Mouse (Mus musculus): Measurements from ENCODE around the gene Cd33. TPM values are rescaled to one million over a fixed set of nuclear protein-coding genes. Genes with fewer than 3 reads are reported as not detected.

Gene Cd33
- total RNA-seq (2014; rRNA removed) (1.4 and 2.0 TPM in 2 replicates), polyA plus RNA-seq (2015; fragmentation: Nextera tagmentation; extraction: Ambion mirVana) (1.8 and 2.0 TPM in 2 replicates)

GRCm38 (mm10) chr7:43544225-43544977, at the start of gene Cd33:
Cd33 (minus strand) TSS chr7:43544428.
- Histone ChIP-seq H3K4me3 (ENCODE audit: low read length) (no peak within 1 kb of the TSS), H3K27ac (no peak within 1 kb of the TSS), H3K27me3 (ENCODE audit: insufficient read depth, low read length) (no peaks in the 10 kb centered on the region), H3K4me2 (ENCODE audit: low read depth, low read length) (no peak within 1 kb of the TSS), H3K4me1 (ENCODE audit: insufficient read depth, low read length) (no peaks in the 10 kb centered on the region), H3K9me3 (ENCODE audit: low read length) (no peaks in the 10 kb centered on the region), H3K36me3 (ENCODE audit: insufficient read depth, low read length) (no peaks in the 10 kb centered on the region), H3K9ac (replicated peaks; ENCODE audit: low read length) (no peak within 1 kb of the TSS)
- no peak for TF ChIP-seq CTCF (IDR thresholded peaks at IDR 0.05; ENCODE audit: low read depth)
- ATAC-seq = no peak
- DNase-seq (ENCODE audit: low spot score) = no peak
- 76% methylated on average over 7 of the region's 7 CpGs for WGBS

GRCm38 (mm10) chr7:43584790-43585189, 40.6 kb upstream of the Cd33 start:
- Histone ChIP-seq H3K9ac (replicated peaks; ENCODE audit: low read length) (no peak overlapping the region), H3K27ac (no peak overlapping the region), H3K27me3 (ENCODE audit: insufficient read depth, low read length) (no peaks in the 10 kb centered on the region), H3K4me2 (ENCODE audit: low read depth, low read length) (no peak overlapping the region), H3K36me3 (ENCODE audit: insufficient read depth, low read length) (peaks cover 39% of the 10 kb centered on the region), H3K4me1 (ENCODE audit: insufficient read depth, low read length) (peaks cover 14% of the 10 kb centered on the region), H3K9me3 (ENCODE audit: low read length) (no peaks in the 10 kb centered on the region), H3K4me3 (ENCODE audit: low read length) (no peak overlapping the region)
- peak; percentile 19; the same call in 1 of the 2 replicates for TF ChIP-seq CTCF (IDR thresholded peaks at IDR 0.05; ENCODE audit: low read depth)
- DNase-seq (ENCODE audit: low spot score) = no peak
- whole genome bisulfite sequencing = 89% methylated on average over 5 of the region's 5 CpGs
- no peak for ATAC-seq

DNA sequence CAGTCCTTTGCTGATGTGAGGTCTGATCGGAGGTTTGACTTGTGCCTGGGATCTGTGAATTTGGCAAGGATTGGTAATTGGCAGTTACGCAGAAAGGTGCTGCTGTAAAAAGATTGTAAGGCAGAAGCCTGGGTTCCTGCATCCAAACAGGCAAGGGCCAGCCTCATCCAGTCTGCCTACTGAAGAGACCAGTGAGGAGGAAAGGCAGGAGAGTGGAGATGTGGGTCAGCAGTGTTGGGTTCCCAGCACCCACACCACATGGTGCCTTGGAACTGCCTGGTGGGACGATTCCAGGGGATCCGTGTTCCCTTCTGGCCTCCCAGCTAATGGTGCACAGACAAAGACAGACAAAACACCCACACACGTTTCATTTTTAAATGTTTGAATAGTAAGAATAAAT, 36.3 kb upstream of the Cd33 start:
- no peak for ATAC-seq
- Histone ChIP-seq H3K4me1 (ENCODE audit: insufficient read depth, low read length) (peaks cover 14% of the 10 kb centered on the region), H3K4me2 (ENCODE audit: low read depth, low read length) (peak overlapping the region; percentile 81), H3K9me3 (ENCODE audit: low read length) (no peaks in the 10 kb centered on the region), H3K27ac (peak overlapping the region; percentile 95), H3K27me3 (ENCODE audit: insufficient read depth, low read length) (no peaks in the 10 kb centered on the region), H3K4me3 (ENCODE audit: low read length) (peak overlapping the region; percentile 69), H3K36me3 (ENCODE audit: insufficient read depth, low read length) (peaks cover 14% of the 10 kb centered on the region), H3K9ac (replicated peaks; ENCODE audit: low read length) (peak overlapping the region; percentile 74)
- 53% methylated on average over 5 of the region's 5 CpGs for WGBS
- no peak for TF ChIP-seq CTCF (IDR thresholded peaks at IDR 0.05; ENCODE audit: low read depth)
- DNase-seq (ENCODE audit: low spot score) = no peak

DNA sequence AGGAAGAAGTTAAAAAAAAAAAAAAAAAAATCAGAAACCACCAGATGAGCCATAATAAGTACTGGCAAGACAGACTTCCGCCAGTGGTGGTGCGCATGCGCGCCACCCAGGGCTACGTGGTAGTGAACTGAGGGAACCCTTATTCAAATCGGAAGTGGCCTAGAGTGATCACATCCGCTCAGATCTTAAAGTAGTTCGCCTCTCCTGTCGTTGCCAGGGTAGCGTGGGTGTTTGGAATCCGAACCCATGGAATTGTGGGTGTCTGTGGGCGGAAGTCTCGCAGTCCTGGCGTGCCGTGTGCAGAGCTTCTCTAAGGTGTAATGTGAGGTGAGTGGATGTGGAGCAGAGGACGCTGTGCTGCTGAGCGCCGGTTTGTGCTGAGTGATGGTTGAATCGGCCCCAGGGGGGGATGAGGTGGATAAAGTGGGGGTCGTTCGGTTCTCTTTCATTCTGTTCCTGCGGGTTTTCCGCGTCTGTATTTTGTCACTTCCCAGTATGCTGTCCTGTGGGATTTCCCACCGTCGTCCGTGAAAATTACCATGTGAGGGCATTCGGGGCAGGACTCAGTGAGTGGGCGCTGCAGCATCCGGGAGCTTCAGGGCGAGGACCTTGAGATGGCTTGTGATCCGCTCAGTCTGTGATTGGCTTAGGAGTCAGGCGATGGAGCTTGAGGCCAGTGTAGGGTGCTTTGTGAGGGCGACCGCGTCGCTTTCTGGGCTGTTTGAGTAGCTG, 35.4 kb upstream of the Cd33 start, which contains the start of gene Zfp719:
Zfp719 (plus strand) TSS at position 171 of the 732 bp plus-strand sequence.
- WGBS = under 1% methylated on average over 37 of the region's 37 CpGs
- ATAC-seq = peak; percentile 97
- TF ChIP-seq CTCF (IDR thresholded peaks at IDR 0.05; ENCODE audit: low read depth) = no peak; the same call in 1 of the 2 replicates

DNA sequence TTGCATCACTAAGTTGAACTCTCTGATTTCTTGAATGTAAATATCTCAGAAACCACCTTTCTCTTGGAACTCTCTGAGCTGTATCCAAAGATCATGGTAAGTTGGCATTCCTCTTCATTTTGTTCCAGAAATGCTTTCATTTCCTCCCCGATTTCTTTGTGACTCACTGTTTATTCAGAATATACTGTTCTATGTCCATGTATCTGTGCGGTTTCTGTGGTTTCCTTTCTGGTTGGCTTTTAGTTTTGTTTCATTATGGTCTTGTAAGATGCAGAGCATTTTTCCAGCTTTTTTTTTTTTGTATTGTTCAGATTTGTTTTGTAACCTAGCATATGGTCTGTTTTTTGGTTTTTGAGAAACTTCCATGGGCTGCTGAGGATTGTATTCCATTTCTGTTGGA, 27.0 kb upstream of the Cd33 start:
- no peak for TF ChIP-seq CTCF (IDR thresholded peaks at IDR 0.05; ENCODE audit: low read depth)
- ATAC-seq = no peak
- no peak for DNase-seq (ENCODE audit: low spot score)
- H3K4me3 ChIP-seq (ENCODE audit: low read length) = no peak overlapping the region
- H3K27ac ChIP-seq = no peak overlapping the region
- peaks cover 61% of the 10 kb centered on the region for H3K36me3 ChIP-seq (ENCODE audit: insufficient read depth, low read length)
- no peak overlapping the region for H3K9ac ChIP-seq (replicated peaks; ENCODE audit: low read length)
- no peaks in the 10 kb centered on the region for H3K27me3 ChIP-seq (ENCODE audit: insufficient read depth, low read length)
- H3K4me2 ChIP-seq (ENCODE audit: low read depth, low read length) = no peak overlapping the region
- no peaks in the 10 kb centered on the region for H3K9me3 ChIP-seq (ENCODE audit: low read length)
- 99% methylated on average over 2 of the region's 2 CpGs for WGBS
- no peaks in the 10 kb centered on the region for H3K4me1 ChIP-seq (ENCODE audit: insufficient read depth, low read length)

More for the DNA sequence above, 35.4 kb upstream of the Cd33 start, which contains the start of gene Zfp719:
- Histone ChIP-seq H3K4me3 (ENCODE audit: low read length) (peak within 1 kb of the TSS; percentile 69), H3K4me1 (ENCODE audit: insufficient read depth, low read length) (peaks cover 14% of the 10 kb centered on the region), H3K27ac (peak within 1 kb of the TSS; percentile 95), H3K9me3 (ENCODE audit: low read length) (no peaks in the 10 kb centered on the region), H3K36me3 (ENCODE audit: insufficient read depth, low read length) (peaks cover 9% of the 10 kb centered on the region), H3K9ac (replicated peaks; ENCODE audit: low read length) (peak within 1 kb of the TSS; percentile 74), H3K4me2 (ENCODE audit: low read depth, low read length) (peak within 1 kb of the TSS; percentile 81), H3K27me3 (ENCODE audit: insufficient read depth, low read length) (no peaks in the 10 kb centered on the region)
- peak; percentile 98 for DNase-seq (ENCODE audit: low spot score)

- H3K4me1 ChIP-seq (ENCODE audit: insufficient read depth, low read length) = peaks cover 11% of the 10 kb centered on the region
- H3K9me3 ChIP-seq (ENCODE audit: low read length) = no peaks in the 10 kb centered on the region
- no peak for DNase-seq (ENCODE audit: low spot score)
- peak overlapping the region; percentile 77 for H3K9ac ChIP-seq (replicated peaks; ENCODE audit: low read length)
- peak overlapping the region; percentile 95 for H3K4me2 ChIP-seq (ENCODE audit: low read depth, low read length)
- ATAC-seq = no peak
- no peak for TF ChIP-seq CTCF (IDR thresholded peaks at IDR 0.05; ENCODE audit: low read depth)
- H3K36me3 ChIP-seq (ENCODE audit: insufficient read depth, low read length) = peaks cover 24% of the 10 kb centered on the region
- no peaks in the 10 kb centered on the region for H3K27me3 ChIP-seq (ENCODE audit: insufficient read depth, low read length)
- 52% methylated on average over 6 of the region's 6 CpGs for WGBS
- H3K27ac ChIP-seq = no peak overlapping the region
- H3K4me3 ChIP-seq (ENCODE audit: low read length) = peak overlapping the region; percentile 69
These were observed 19.1 kb upstream of the Cd33 start for GRCm38 (mm10) chr7:43563300-43563699.

Data from hindbrain, postnatal 0 days (tissue).